Mouse (Mus musculus) layer of hippocampus, adult 2 months (tissue): ENCODE measurements around the gene Olfr850. TPM values are rescaled to one million over a fixed set of nuclear protein-coding genes. Genes with fewer than 3 reads are reported as not detected.

Source experiments
- DNase-seq, 2 experiments: peaks; one replicate each; pipeline ENCODE4 v3.0.0; 2022; ENCODE audit warnings: low spot score in 2 of 2
- H3K27ac ChIP-seq: fragments of 200-600 bp; 2 replicates; pipeline ENCODE4 v1.8.1; 2022
- H3K4me3 ChIP-seq: fragments of 200-600 bp; 2 replicates; pipeline ENCODE4 v1.8.1; 2022; ENCODE audit warnings: mild to moderate bottlenecking
- CTCF ChIP-seq: fragments of 200-600 bp; conservative IDR thresholded peaks from 2 replicates; pipeline ENCODE4 v1.8.1; 2022; ENCODE audit warnings: antibody characterized with exemption, mild to moderate bottlenecking, moderate library complexity
- long read RNA-seq, 2 experiments: library from polyadenylated mRNA; stranded (forward); transcript quantifications; one replicate each; pipeline ENCODE4 v2.0.0; 2021; ENCODE audit warnings: borderline mapping rate in 2 of 2
- total RNA-seq, 2 experiments: library from RNA; stranded (reverse); gene quantifications; 2 replicates each; pipeline ENCODE4 v1.2.3; 2021

The Olfr850 gene
- not detected for total RNA-seq
- long read RNA-seq, experiment 1, result 0 reads
- long read RNA-seq, experiment 2, result 0 reads

GRCm38 (mm10) chr9:19478148-19478547 lies at the start of gene Olfr850:
TSS of gene Olfr850 (minus strand) at chr9:19478248.
- DNase-seq, result no peak

GRCm38 (mm10) chr9:19492995-19493394 lies 14.9 kb upstream of the Olfr850 start, which contains the start of gene Olfr851:
TSS of gene Olfr851 (plus strand) at chr9:19493295.
- no peak for TF ChIP-seq CTCF
- no peak for DNase-seq
- no peak within 1 kb of the TSS for H3K27ac ChIP-seq
- H3K4me3 ChIP-seq, result no peak within 1 kb of the TSS

More at GRCm38 (mm10) chr9:19478148-19478547, at the start of gene Olfr850:
- no peak for TF ChIP-seq CTCF
- Histone ChIP-seq H3K4me3 (no peak within 1 kb of the TSS), H3K27ac (no peak within 1 kb of the TSS)

GRCm38 (mm10) chr9:19439966-19440365 lies 38.1 kb downstream of the Olfr850 start, which contains the start of gene Olfr849:
TSS of gene Olfr849 (plus strand) at chr9:19440266.
- no peak within 1 kb of the TSS for H3K27ac ChIP-seq
- TF ChIP-seq CTCF, result no peak
- no peak for DNase-seq

More at GRCm38 (mm10) chr9:19439966-19440365, 38.1 kb downstream of the Olfr850 start, which contains the start of gene Olfr849:
- H3K4me3 ChIP-seq, result no peak within 1 kb of the TSS

Other genes starting within 250 kb of the Olfr850 start
- not detected for gene Olfr843, start 226.3 kb downstream of the Olfr850 start, total RNA-seq
- not detected for gene Olfr844, start 161.9 kb downstream of the Olfr850 start, total RNA-seq
- not detected for gene Olfr845, start 141.8 kb downstream of the Olfr850 start, total RNA-seq
- not detected for gene Olfr846, start 114.2 kb downstream of the Olfr850 start, total RNA-seq
- not detected for gene Olfr847, start 99.6 kb downstream of the Olfr850 start, total RNA-seq
- gene Olfr849, start 38.0 kb downstream of the Olfr850 start, total RNA-seq, result not detected
- gene Olfr851, start 15.0 kb upstream of the Olfr850 start, total RNA-seq, result not detected
- gene Olfr853, start 62.8 kb upstream of the Olfr850 start, total RNA-seq, result not detected
- not detected for gene Olfr854, start 89.1 kb upstream of the Olfr850 start, total RNA-seq
- not detected for gene Olfr855, start 104.4 kb upstream of the Olfr850 start, total RNA-seq
- gene Zfp317, start 143.9 kb upstream of the Olfr850 start, total RNA-seq, result 10 to 100 TPM; 19.2 to 23.6 TPM
- gene Olfr857, start 231.2 kb upstream of the Olfr850 start, total RNA-seq, result not detected